Mouse (Mus musculus): Measurements from ENCODE around the gene Nap1l1. TPM values are rescaled to one million over a fixed set of nuclear protein-coding genes. Genes with fewer than 3 reads are reported as not detected.

Nap1l1 gene
- polyA plus RNA-seq, 1 experiment from 2014 or later: 162 TPM

DNA sequence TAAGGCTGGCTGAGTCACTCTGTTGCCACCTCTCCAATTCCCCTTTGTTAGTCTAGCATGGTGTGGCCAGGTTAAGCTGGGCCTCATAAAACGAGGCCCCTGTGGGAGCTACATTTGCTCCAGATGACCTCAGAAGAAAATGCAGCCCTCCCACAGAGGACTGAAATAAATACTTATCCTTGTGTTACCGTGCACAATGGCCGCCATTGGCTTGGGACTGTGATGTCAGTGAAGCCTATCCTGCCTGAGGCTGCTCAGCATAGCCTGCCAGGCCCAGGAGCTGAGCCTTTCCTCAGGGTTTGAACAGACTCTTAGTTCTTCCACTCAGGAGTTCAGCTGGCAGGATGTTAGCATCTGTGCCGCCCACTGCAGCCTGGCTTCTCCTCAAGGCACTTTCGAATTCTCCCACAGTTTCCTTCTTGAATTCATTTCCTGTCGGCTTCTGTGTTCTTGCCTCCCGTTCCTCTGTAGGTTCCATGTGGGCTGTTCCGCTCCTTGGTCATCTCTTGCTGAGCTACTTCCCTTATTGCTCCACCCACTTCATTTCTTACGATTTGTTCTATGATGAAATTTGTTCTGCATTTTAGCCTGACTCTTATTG, 66.8 kb downstream of the Nap1l1 start:
- ATAC-seq (ENCODE audit: low FRiP score): no peak
- no peak overlapping the region for H3K4me2 ChIP-seq

DNA sequence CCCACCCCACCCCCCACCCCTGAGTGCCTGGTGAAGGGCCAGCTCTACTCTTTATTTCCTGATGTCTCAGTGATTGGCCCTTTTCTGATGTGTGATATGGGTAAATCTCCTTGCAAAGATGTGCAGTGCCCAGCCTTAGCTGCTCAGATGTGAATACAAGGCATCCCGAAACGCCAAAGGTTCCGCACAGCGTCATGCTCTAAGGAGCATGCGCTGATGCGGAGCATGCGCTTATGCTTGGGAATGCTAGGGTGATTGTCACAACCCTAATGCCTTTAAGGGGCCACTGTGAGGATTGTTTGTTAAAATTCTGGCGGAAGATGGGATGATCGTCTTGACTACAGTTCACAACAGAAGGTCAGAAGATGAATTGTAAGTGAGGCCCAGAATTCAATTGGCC, 67.7 kb downstream of the Nap1l1 start:
- WGBS: 79% methylated on average over 9 of the region's 9 CpGs
- no peaks in the 10 kb centered on the region for H3K27me3 ChIP-seq (replicated peaks)
- no peak overlapping the region for H3K9ac ChIP-seq (replicated peaks)
- no peak overlapping the region for H3K4me2 ChIP-seq
- ATAC-seq (ENCODE audit: low FRiP score): no peak
- no peak overlapping the region for H3K4me3 ChIP-seq (replicated peaks)
- no peaks in the 10 kb centered on the region for H3K36me3 ChIP-seq
- H3K4me1 ChIP-seq: peaks cover 18% of the 10 kb centered on the region
- H3K9me3 ChIP-seq (replicated peaks): no peaks in the 10 kb centered on the region
- no peak overlapping the region for H3K27ac ChIP-seq (replicated peaks)

More for the DNA sequence above, 66.8 kb downstream of the Nap1l1 start:
- H3K9ac ChIP-seq (replicated peaks): no peak overlapping the region
- H3K9me3 ChIP-seq (replicated peaks): no peaks in the 10 kb centered on the region
- WGBS: 35% methylated on average over 9 of the region's 9 CpGs
- no peak overlapping the region for H3K4me3 ChIP-seq (replicated peaks)
- no peaks in the 10 kb centered on the region for H3K27me3 ChIP-seq (replicated peaks)
- H3K27ac ChIP-seq (replicated peaks): peak overlapping the region; percentile 24; the same call in 1 of the 2 replicates
- H3K36me3 ChIP-seq: no peaks in the 10 kb centered on the region
- peaks cover 18% of the 10 kb centered on the region for H3K4me1 ChIP-seq

DNA sequence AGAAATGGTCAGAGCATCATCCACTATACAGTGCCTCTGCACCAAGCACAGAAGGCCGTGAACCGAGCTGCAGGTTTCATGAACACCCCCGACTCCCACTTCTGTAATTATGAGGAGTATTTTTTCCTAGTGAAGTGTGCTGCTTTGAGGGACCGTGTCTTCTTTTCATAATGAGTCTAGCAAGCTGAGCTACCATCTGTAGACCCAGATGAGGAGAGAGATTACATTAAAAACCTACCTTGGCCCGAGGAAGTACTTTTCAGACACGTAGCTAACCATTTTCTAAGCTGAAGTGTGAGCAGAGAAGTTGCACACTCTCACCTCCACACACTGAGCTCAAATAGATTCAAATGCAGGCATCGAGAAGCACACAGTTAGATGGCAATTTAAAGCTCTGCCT, 70.1 kb downstream of the Nap1l1 start:
- no peak for ATAC-seq (ENCODE audit: low FRiP score)
- Histone ChIP-seq H3K9me3 (replicated peaks) (no peaks in the 10 kb centered on the region), H3K27ac (replicated peaks) (peak overlapping the region; percentile 18; the same call in 1 of the 2 replicates)

DNA sequence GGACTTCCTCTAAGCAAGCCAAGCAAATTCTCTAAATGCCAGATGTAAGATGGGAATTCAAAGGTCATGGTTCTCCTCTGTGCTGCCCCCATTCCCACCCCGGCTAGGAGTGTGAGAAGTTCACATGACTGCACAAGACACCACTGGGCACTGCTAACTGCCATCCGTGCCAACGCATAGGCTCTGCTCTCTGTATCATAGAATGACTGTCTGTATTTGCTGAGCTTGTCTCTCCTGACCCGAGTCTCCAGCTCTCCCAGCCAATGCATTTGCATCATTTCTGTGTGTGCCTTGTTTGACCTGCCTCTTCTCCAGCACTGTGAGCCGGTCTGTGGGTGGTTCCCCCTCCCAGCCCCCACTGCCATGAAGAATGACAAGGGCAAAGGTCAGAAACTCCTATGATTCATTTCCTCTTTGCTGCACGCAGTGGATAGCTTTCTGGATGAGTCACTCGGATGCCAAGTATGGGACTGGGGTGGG, 70.8 kb downstream of the Nap1l1 start:
- Histone ChIP-seq H3K4me1 (peaks cover 22% of the 10 kb centered on the region), H3K27ac (replicated peaks) (0 out of 2 replicates have a peak overlapping the region, but pooled peaks have one; percentile 18), H3K4me2 (no peak overlapping the region), H3K4me3 (replicated peaks) (no peak overlapping the region), H3K9me3 (replicated peaks) (no peaks in the 10 kb centered on the region), H3K9ac (replicated peaks) (no peak overlapping the region), H3K36me3 (no peaks in the 10 kb centered on the region), H3K27me3 (replicated peaks) (no peaks in the 10 kb centered on the region)
- WGBS: 57% methylated on average over 7 of the region's 7 CpGs
- ATAC-seq (ENCODE audit: low FRiP score): 0 out of 2 replicates have a peak, but pooled peaks have one; percentile 33

More for the DNA sequence above, 70.1 kb downstream of the Nap1l1 start:
- no peak overlapping the region for H3K9ac ChIP-seq (replicated peaks)
- H3K36me3 ChIP-seq: no peaks in the 10 kb centered on the region
- H3K4me2 ChIP-seq: no peak overlapping the region
- H3K4me3 ChIP-seq (replicated peaks): no peak overlapping the region
- 82% methylated on average over 7 of the region's 7 CpGs for WGBS
- no peaks in the 10 kb centered on the region for H3K27me3 ChIP-seq (replicated peaks)
- peaks cover 22% of the 10 kb centered on the region for H3K4me1 ChIP-seq

DNA sequence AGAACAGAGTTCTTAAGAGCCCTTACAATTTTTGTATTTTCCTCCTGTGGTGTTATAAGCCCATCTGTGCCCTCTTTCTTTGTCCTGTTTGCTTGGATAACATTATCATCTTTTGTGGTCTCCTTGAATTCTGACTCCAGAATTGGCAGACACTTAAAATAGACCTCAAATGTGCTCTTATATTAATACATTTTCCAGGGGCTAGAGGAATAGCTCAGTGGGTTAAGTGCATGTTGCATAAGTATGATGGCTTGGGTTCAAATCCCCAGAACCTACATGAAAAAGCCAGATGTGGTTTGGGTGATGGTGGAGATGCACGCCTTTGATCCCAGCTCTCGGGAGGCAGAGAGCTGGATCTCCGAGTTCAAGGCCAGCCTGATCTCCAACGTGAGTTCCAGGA, 71.3 kb downstream of the Nap1l1 start:
- no peak for ATAC-seq (ENCODE audit: low FRiP score)
- Histone ChIP-seq H3K4me1 (peaks cover 22% of the 10 kb centered on the region), H3K4me3 (replicated peaks) (no peak overlapping the region), H3K27ac (replicated peaks) (0 out of 2 replicates have a peak overlapping the region, but pooled peaks have one; percentile 18), H3K36me3 (no peaks in the 10 kb centered on the region), H3K4me2 (no peak overlapping the region), H3K27me3 (replicated peaks) (no peaks in the 10 kb centered on the region), H3K9me3 (replicated peaks) (no peaks in the 10 kb centered on the region), H3K9ac (replicated peaks) (no peak overlapping the region)
- 88% methylated on average over 4 of the region's 4 CpGs for WGBS

DNA sequence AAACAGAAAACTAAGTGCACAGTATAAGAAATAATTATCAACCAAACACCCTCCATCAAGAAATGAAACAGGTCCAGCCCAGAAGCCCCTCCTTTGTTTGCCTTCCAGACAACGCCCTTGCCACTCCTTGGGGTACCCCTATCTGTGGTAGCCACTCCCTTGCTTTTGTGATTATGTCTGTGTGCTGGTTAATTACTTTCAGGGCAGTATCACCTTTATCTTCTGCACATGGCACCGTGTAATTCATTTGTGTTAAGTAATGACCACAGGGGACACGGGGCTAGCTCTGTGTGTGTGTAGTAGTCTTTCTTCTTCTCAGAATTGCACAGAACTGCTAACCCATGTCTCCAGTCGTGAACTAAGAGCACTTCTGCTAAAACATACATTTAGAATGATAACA, 72.6 kb downstream of the Nap1l1 start:
- WGBS: 66% methylated on average over 4 of the region's 4 CpGs
- Histone ChIP-seq H3K27me3 (replicated peaks) (no peaks in the 10 kb centered on the region), H3K4me2 (no peak overlapping the region), H3K9me3 (replicated peaks) (no peaks in the 10 kb centered on the region), H3K4me3 (replicated peaks) (no peak overlapping the region), H3K36me3 (no peaks in the 10 kb centered on the region), H3K9ac (replicated peaks) (no peak overlapping the region), H3K27ac (replicated peaks) (no peak overlapping the region), H3K4me1 (peaks cover 17% of the 10 kb centered on the region)
- no peak for ATAC-seq (ENCODE audit: low FRiP score)

Other genes starting within 250 kb of the Nap1l1 start
- 4.8 and 5.5 TPM in 2 replicates for gene Bbs10, start 174.5 kb upstream of the Nap1l1 start, polyA plus RNA-seq (2015; fragmentation: Nextera tagmentation; extraction: Ambion mirVana)
- 67.4 and 69.7 TPM in 2 replicates for gene Phlda1, start 33.1 kb downstream of the Nap1l1 start, polyA plus RNA-seq (2015; fragmentation: Nextera tagmentation; extraction: Ambion mirVana)